Mouse (Mus musculus) megakaryocyte, embryonic 14.5 days (primary cell): ENCODE data around the gene Rasa3.
A peak's percentile ranks its signal among the peaks of the same experiment; 100 is the strongest.

ENCODE experiments used
- FLI1 ChIP-seq: IDR thresholded peaks from 2 replicates; pipeline ENCODE4 v1.6.1; 2012; ENCODE audit warnings: low read length, inconsistent platforms, mixed read lengths
- GATA1 ChIP-seq: IDR thresholded peaks from 3 replicates; pipeline ENCODE4 v1.6.1; 2012; ENCODE audit warnings: mixed read lengths, low read length, inconsistent platforms, borderline replicate concordance

DNA sequence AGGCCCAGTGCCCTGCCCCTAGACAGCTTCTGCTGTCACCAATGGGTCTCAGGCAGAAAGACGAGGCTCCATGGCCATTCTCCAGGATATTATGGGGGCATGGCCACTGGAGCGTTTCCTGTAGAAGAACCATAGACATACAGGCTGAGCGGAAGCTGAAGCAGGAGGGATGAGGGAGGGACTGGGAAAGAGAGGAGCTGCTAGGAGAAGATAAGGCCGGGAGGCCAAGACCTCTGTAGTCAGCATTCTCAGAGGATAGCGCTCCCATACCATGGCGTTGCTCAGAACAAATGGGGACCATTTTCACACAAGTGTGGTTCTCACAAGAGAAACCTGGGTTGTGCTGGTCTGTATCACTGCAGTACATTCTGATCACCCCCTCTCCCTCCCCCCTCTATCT lies 88.3 kb downstream of the Rasa3 start:
- peak; percentile 56; the same call in 1 of the 3 replicates for TF ChIP-seq GATA1
- no peak for TF ChIP-seq FLI1
